Mouse (Mus musculus) spleen, adult 2 months (tissue): ENCODE measurements around the gene Irf8.

Experiments used
- CTCF ChIP-seq: fragments of 200-500 bp; IDR thresholded peaks from 2 replicates; pipeline ENCODE4 v1.5.1; 2011; ENCODE audit warnings: mild to moderate bottlenecking, inconsistent platforms; ENCODE audit not compliant: insufficient read depth, insufficient read length, insufficient replicate concordance; ENCODE audit errors: extremely low read depth
- POLR2A ChIP-seq: fragments of 200-500 bp; IDR thresholded peaks from 2 replicates; pipeline ENCODE4 v1.6.1; 2011; ENCODE audit warnings: low read depth, low read length, inconsistent platforms

DNA sequence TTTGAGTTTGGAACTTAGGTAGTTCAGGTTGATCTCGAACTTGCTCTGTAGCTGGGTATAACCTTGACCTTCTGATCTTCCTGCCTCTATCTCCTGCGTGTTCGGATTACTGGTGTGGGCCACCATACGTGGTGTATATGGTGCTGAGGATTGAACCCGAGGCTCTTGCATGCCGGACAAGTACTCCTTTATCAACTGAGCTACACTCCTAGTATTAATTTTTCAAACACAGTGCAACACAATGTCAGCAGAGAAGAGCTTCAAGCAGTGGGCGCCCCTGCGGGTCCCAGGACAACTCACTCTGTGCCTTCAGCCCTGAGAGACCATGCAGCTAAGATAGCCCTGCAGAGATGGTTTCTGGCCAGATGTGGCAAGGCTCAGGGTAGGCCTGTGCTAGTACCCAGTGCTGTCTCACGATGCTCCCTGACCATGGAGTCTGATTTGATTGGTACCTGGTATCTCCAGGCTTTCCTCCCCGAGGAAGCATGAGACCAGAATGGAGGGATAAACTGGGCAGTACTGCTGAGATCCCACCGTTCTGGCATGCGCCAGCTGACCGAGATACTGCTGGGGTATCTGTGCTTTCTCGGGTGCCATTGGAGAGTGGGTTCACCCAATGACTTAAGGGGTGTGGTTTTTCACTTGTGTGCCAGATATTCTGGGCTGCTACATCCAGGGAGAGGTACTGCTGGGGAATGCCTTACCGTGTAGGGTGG lies 5.8 kb downstream of the Irf8 start:
- TF ChIP-seq POLR2A (no peak), CTCF (no peak)
